ENCODE assay signal across 19 mouse cellular contexts in the genomic region with DNA sequence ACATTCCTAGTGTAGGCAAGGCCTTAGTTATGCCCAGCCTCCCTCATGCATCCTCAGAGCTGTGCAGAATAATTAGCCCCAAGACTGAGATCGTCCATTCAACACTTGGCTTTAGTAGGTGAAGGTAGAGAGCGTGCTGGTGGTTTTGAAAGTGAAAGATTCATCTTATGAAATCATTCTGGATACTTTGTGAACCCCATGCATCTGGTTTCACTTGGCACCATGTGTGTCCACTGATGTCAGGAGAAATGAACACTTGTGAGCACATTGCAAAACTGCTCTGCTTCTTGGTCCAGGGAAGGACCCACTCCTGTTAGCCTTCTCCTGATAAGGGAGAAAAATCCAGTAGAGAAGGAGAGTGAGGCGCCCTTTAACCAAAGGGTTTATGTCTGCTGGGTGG. TPM values are rescaled to one million over a fixed set of nuclear protein-coding genes. Genes with fewer than 3 reads are reported as not detected.
A peak's percentile ranks its signal among the peaks of the same experiment; 100 is the strongest.
DNase-seq lines count a peak whose midpoint lies in the region; ATAC-seq and TF ChIP-seq lines count a peak whose summit lies in the region.
"Had no signal": no experiment of that assay in that cellular context is flagged by ENCODE, and none has a peak within 500 bp of the region (broad histone marks: within the 10 kb centered on the region; RNA-seq: fewer than 3 reads in every experiment).

No protein-coding gene starts in this region.

- ATAC-seq in liver, embryonic 12.5 days = no peak
- peak; percentile 10 for ATAC-seq in CD4-positive, CD25-positive, alpha-beta regulatory T cell, adult 4 months
- peak; percentile 18 for ATAC-seq in megakaryocyte progenitor cell, adult 5-6 weeks (replicated peaks; ENCODE audit: poor library complexity)
- ATAC-seq: inflammation-experienced regulatory T-cells, adult 6 months had no signal

- H3K4me2 ChIP-seq in liver, embryonic 12.5 days = no peak overlapping the region
- H3K4me2 ChIP-seq: hindbrain, embryonic 13.5 days; liver, embryonic 13.5 days; midbrain, embryonic 11.5 days had no signal

- no peak for TF ChIP-seq POLR2A in liver, adult 2 months (IDR thresholded peaks at IDR 0.05; ENCODE audit: extremely low read depth, insufficient read depth, low read length)

- 37% methylated on average over 3 of the region's 3 CpGs for WGBS in liver, adult 2 months
- 69% methylated on average over 3 of the region's 3 CpGs for WGBS in liver, embryonic 12.5 days (ENCODE audit: insufficient replicate concordance)

- H3K36me3 ChIP-seq in liver, adult 2 months (ENCODE audit: control insufficient read depth, insufficient read depth, low read length) = peaks cover 2% of the 10 kb centered on the region; the same call in 1 of the 2 replicates
- no peaks in the 10 kb centered on the region for H3K36me3 ChIP-seq in liver, embryonic 12.5 days
- H3K36me3 ChIP-seq: hindbrain, embryonic 13.5 days; liver, embryonic 13.5 days had no signal

- peak overlapping the region; percentile 38 for H3K27ac ChIP-seq in liver, adult 2 months (replicated peaks; ENCODE audit: insufficient read depth, low read depth, low read length)
- no peak overlapping the region for H3K27ac ChIP-seq in liver, embryonic 12.5 days
- H3K27ac ChIP-seq: heart, embryonic 10.5 days; hindbrain, embryonic 13.5 days; liver, embryonic 13.5 days; macrophage had no signal

- H3K79me2 ChIP-seq in liver, adult 2 months (ENCODE audit: control insufficient read depth, insufficient read depth, low read length) = peaks cover 25% of the 10 kb centered on the region; the same call in 1 of the 2 replicates

- peaks cover 12% of the 10 kb centered on the region for H3K4me1 ChIP-seq in liver, adult 2 months (ENCODE audit: control insufficient read depth, insufficient read depth, low read length)
- peaks cover 42% of the 10 kb centered on the region for H3K4me1 ChIP-seq in liver, embryonic 12.5 days

- H3K9ac ChIP-seq in liver, adult 2 months (ENCODE audit: low read depth, low read length) = 0 out of 2 replicates have a peak overlapping the region, but pooled peaks have one; percentile 8
- H3K9ac ChIP-seq in liver, embryonic 12.5 days = no peak overlapping the region
- H3K9ac ChIP-seq: hindbrain, embryonic 13.5 days; liver, embryonic 13.5 days had no signal

- TF ChIP-seq CTCF in liver, adult 2 months (IDR thresholded peaks at IDR 0.05; ENCODE audit: low read depth, low read length) = no peak

- DNase-seq in liver, adult 2 months (ENCODE audit: extremely low read depth, low read depth, low spot score) = peak; percentile 78
- peak; percentile 73 for DNase-seq in adipocyte (ENCODE audit: low spot score)
- DNase-seq in cerebellum, postnatal 25 days = no peak
- DNase-seq in embryo, embryonic 9.5 days (ENCODE audit: extremely low spot score) = no peak
- DNase-seq: adrenal gland, adult 2 months; cerebellum, adult 9-10 months; gastrocnemius, postnatal 10 days; kidney, adult 2 months; kidney, postnatal 10 days; liver, embryonic 13.5 days had no signal

- H3K4me3 ChIP-seq in liver, adult 2 months (ENCODE audit: insufficient read depth, low read depth, low read length) = no peak overlapping the region
- H3K4me3 ChIP-seq in liver, embryonic 12.5 days = no peak overlapping the region
- H3K4me3 ChIP-seq: heart, embryonic 10.5 days; hindbrain, embryonic 13.5 days; liver, embryonic 13.5 days had no signal

- no peaks in the 10 kb centered on the region for H3K9me3 ChIP-seq in liver, embryonic 12.5 days (replicated peaks)
- H3K9me3 ChIP-seq: heart, embryonic 10.5 days; hindbrain, embryonic 13.5 days; liver, embryonic 13.5 days had no signal

- no peaks in the 10 kb centered on the region for H3K27me3 ChIP-seq in liver, adult 2 months (ENCODE audit: control insufficient read depth, insufficient read depth, low read length)
- no peaks in the 10 kb centered on the region for H3K27me3 ChIP-seq in liver, embryonic 12.5 days (replicated peaks)
- H3K27me3 ChIP-seq: CH12.LX; hindbrain, embryonic 13.5 days; liver, embryonic 13.5 days had no signal

RNA-seq across cellular contexts. Expression of a gene that starts 45.2 kb away (rescaled TPM):
- total RNA-seq in liver, adult 2 months (2014; rRNA removed) = 84.5 and 91.7 TPM in 2 replicates
- polyA plus RNA-seq in liver, adult 2 months (2012; rRNA removed) = 160 and 175 TPM in 2 replicates
- 0.11 and 0.12 TPM in 2 replicates for polyA plus RNA-seq in liver, embryonic 12.5 days (2016; fragmentation: Nextera tagmentation; extraction: Ambion mirVana)
- 1 to 10 TPM in 1 of 2 experiments, under 1 TPM in 1; 0.98 to 2.0 TPM for polyA plus RNA-seq in CD4-positive, CD25-positive, alpha-beta regulatory T cell, adult 4 months (2017; shearing (Covaris generic))
- total RNA-seq in megakaryocyte progenitor cell, adult 5-6 weeks (2015) = 0.10 and 0.15 TPM in 2 replicates
- 0.14 TPM in 1 of 2 replicates, not detected in the other for total RNA-seq in megakaryocyte progenitor cell, adult 5-6 weeks (2017)

RNA-seq across cellular contexts. Expression of a gene that starts 49.0 kb away (rescaled TPM):
- 13.8 and 19.9 TPM in 2 replicates for total RNA-seq in liver, adult 2 months (2014; rRNA removed)
- polyA plus RNA-seq in liver, adult 2 months (2012; rRNA removed) = 35.9 and 44.3 TPM in 2 replicates
- polyA plus RNA-seq in liver, embryonic 12.5 days (2016; fragmentation: Nextera tagmentation; extraction: Ambion mirVana) = 17.3 and 18.3 TPM in 2 replicates
- 10 to 100 TPM; 27.5 to 43.5 TPM for polyA plus RNA-seq in CD4-positive, CD25-positive, alpha-beta regulatory T cell, adult 4 months (2017; shearing (Covaris generic))
- total RNA-seq in megakaryocyte progenitor cell, adult 5-6 weeks (2015) = 71.1 and 76.6 TPM in 2 replicates
- 57.9 and 66.1 TPM in 2 replicates for total RNA-seq in megakaryocyte progenitor cell, adult 5-6 weeks (2017)

RNA-seq across cellular contexts. Expression of a gene that starts 58.3 kb away (rescaled TPM):
- total RNA-seq in liver, adult 2 months (2014; rRNA removed) = 4.7 and 5.0 TPM in 2 replicates
- 2.9 and 4.3 TPM in 2 replicates for polyA plus RNA-seq in liver, adult 2 months (2012; rRNA removed)
- polyA plus RNA-seq in liver, embryonic 12.5 days (2016; fragmentation: Nextera tagmentation; extraction: Ambion mirVana) = 7.4 and 8.4 TPM in 2 replicates
- 10 to 100 TPM; 41.3 to 41.7 TPM for polyA plus RNA-seq in CD4-positive, CD25-positive, alpha-beta regulatory T cell, adult 4 months (2017; shearing (Covaris generic))
- 14.7 and 16.9 TPM in 2 replicates for total RNA-seq in megakaryocyte progenitor cell, adult 5-6 weeks (2015)
- total RNA-seq in megakaryocyte progenitor cell, adult 5-6 weeks (2017) = 11.2 and 19.2 TPM in 2 replicates

Comparison
In these comparisons a context has a peak if more than half of its experiments do, and no peak if none do; other contexts are left out.
1. RNA of a gene that starts 45.2 kb away (polyA plus RNA-seq): 160 to 175 TPM in liver, adult 2 months; 0.98 to 2.0 TPM in CD4-positive, CD25-positive, alpha-beta regulatory T cell, adult 4 months and 0.11 to 0.12 TPM in liver, embryonic 12.5 days; every median in the first group is over 10 times any median in the second.
2. DNase-seq: peak in liver, adult 2 months (single experiment) and adipocyte (single experiment); none in cerebellum, postnatal 25 days (0 of 2) and embryo, embryonic 9.5 days (single experiment).